Mouse (Mus musculus) thymus, adult 2 months (tissue): ENCODE data around the gene Gm21976.

Experiments used
- CTCF ChIP-seq: fragments of 200-500 bp; IDR thresholded peaks from 2 replicates; pipeline ENCODE4 v1.5.1; 2012; ENCODE audit warnings: mild to moderate bottlenecking, control low read depth, low read length, moderate library complexity, borderline replicate concordance; ENCODE audit not compliant: control insufficient read depth, poor library complexity, insufficient read depth; ENCODE audit errors: extremely low read depth
- POLR2A ChIP-seq: fragments of 200-500 bp; IDR thresholded peaks from 2 replicates; pipeline ENCODE4 v1.6.1; 2012; ENCODE audit warnings: mild to moderate bottlenecking, low read length, control low read depth, moderate library complexity; ENCODE audit not compliant: control insufficient read depth, poor library complexity, insufficient read depth; ENCODE audit errors: extremely low read depth

GRCm38 (mm10) chr13:98239978-98240641, 39.6 kb upstream of the Gm21976 start:
- TF ChIP-seq CTCF (no peak), POLR2A (no peak)
